Mouse (Mus musculus): ENCODE measurements around the gene Kat14.

The Kat14 gene

GRCm38 (mm10) chr2:144382624-144383138 lies 13.9 kb downstream of the Kat14 start:
- no peak for DNase-seq

- DNase-seq: no peak
Measured at GRCm38 (mm10) chr2:144386296-144386695, 17.5 kb downstream of the Kat14 start.

DNA sequence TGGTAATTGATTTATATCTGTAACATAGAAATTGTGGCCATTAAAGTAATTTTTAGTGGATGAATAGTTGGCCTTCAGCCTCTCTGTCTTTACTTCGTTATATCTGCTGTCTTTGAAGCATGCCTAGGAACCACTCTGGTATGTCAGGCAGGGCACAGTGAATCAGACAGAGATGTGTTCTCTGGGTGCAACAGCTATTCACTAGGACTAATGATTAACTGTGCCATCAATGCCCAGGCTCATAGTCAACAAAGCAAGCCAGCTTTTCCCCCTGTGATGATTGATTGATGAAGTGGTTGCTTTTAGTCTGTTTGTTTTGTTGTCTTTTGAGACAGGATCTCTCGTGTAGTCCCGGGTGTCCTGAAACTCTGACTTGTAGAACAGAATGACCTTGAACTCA lies 19.6 kb downstream of the Kat14 start:
- DNase-seq: no peak

DNA sequence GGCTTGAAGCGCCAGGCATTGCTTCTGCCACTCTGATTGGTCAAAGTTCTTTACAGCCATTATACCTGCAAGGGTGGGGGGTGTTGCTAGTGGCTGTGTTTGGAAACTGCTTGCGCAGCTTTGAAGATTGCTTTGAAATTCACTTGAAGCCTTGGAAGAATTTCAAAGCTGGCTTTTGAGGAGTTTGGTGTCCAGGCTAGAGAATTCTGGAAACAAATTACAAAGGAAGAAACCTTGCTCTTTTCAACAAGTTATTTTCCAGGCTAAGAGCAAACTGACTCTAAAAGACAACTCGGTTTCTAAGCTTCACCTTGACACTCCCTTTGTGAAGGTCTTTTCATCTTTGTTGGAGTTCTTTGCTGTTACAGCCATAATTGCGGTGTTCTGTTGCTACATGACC lies 30.7 kb downstream of the Kat14 start:
- DNase-seq: no peak

GRCm38 (mm10) chr2:144400659-144401058 lies 31.9 kb downstream of the Kat14 start:
- DNase-seq: no peak

DNA sequence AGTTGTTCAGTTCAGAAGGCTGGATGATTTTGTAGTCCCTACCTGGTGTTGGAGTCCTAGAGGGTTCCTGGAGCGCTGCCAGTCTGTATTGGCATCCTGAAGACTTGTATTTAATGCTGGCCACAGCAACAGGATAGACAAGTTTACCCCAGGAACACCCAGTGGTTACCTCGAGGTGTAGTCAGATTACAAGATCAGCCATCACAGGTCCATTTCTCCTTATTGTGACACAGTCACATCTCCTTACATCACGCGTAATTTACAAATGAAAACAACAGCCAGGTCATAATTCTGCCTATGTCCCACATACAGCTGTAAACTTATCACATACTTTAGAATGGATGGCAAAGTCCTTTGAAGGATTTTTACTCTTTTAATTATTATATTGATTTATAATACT lies 40.3 kb downstream of the Kat14 start:
- peak in 1 of 2 experiments; percentile 49 for DNase-seq

DNA sequence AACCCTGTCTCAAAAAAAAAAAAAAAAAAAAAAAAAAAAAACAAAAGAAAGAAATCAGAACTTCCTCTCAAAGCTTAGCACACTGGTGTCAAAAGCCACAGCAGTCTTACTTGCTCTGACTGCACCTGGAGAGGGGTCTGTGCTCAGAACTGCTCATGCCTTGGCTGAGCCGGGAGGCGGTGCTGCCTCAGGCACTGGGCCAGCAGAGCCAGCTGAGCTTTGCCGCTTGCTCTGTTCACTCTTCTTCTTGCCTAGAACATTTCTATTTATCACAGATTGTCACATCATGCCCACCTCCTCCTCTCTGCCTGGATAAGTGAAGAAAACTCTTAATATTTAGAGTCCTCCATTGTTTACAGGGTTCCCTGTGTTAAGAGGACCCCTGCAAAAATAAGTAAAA lies 41.8 kb downstream of the Kat14 start:
- DNase-seq: peak; percentile 33 to 68

- peak; percentile 27 to 37 for DNase-seq
Measured at GRCm38 (mm10) chr2:144414646-144415045, 45.9 kb downstream of the Kat14 start.

DNA sequence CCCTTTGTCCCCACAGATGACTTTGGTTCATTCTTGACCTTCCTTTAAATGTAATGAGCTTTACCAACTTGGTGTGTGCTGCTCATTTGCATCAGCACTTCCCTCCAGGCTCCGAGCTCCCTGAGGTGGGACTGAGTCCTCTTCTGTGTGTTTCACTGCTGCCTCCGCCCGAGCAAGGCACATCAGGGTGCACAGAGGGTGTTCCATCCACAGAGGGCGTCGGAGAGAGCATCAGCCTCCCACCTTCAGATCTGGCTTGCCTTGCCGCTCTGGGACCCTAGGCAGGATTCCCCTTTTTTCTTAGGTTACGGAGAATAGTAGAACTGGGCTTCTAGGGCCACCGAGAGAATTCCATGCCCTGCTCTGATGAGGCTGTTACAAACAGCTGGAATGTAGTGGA lies 48.1 kb downstream of the Kat14 start:
- no peak for DNase-seq

DNA sequence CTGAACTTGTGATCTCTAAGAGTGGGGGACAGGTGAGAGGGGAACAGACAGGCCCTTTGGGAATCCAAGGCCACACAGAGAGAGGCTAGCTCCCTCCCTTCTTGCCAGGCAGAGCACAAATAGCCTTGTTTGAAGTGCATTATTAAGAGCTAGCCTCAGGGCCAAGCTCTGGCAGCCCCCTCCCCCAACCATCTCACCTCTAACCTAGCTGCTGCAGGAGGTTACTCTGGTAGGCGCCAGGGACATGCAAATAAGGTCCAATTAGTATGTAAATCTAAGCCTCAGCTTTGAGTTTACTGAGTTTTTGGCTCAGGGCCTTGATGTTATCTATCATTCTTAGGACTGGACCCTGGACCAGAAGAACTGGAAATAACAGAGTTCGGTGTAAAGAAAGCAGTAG lies 49.3 kb downstream of the Kat14 start:
- DNase-seq: no peak

- no peak for DNase-seq
Measured at GRCm38 (mm10) chr2:144422094-144422675, 53.4 kb downstream of the Kat14 start.

DNA sequence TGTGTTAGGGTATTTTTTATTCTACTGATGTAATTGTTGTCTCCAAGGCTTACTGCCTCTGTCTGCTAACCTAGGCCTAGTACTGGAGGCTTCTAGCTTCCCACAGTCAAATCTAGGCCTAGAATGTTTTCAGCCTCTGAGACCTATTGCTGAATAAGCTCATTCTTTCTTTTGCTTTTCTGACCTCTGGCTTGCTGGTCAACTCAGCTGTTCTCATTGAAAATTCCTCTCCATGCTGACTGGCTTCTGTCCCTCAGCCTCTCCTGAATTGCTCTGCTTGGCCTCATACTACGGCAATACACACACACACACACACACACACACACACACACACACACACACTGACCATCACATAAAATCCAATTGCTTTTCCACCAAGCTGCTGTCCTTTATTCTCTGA lies 57.0 kb downstream of the Kat14 start:
- DNase-seq: no peak

DNA sequence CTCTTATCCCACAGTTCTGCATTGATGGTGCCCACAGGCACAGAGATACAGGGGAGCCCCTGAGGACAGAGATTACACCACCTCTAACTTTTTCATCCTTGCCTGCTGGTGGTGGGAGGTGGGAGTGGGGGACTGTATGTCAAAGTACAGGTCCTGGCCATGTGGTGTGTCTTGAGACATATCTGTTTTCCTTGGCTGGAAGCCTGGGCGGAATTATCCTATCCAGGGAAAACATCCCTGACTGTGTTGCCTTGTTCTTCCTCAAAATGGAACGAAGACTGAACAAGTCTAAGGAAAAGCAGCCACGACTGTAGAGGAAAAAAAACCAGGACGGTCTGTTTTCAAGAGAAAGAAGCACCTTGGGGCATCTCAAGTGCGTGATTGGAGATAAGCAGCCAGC lies 59.1 kb downstream of the Kat14 start:
- no peak for DNase-seq

DNA sequence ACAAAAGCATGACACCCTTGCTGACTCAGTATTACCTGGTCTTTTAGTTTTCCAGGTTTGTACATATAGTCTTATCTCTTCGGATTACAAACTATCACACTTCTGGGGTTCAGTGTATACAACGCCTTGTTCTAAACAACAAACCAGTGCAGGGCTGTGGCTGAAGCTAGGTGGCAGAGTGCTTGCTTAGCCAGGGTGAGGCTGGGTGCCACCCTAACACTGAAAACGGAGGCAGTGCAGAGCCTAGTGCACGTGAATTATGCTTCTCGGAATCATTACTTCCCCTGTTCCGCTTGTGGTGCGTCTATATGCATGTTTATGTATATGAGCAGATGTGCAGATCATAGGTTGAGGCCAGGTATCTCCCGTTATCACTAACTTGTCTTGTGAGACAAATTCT lies 59.9 kb downstream of the Kat14 start:
- no peak for DNase-seq

DNA sequence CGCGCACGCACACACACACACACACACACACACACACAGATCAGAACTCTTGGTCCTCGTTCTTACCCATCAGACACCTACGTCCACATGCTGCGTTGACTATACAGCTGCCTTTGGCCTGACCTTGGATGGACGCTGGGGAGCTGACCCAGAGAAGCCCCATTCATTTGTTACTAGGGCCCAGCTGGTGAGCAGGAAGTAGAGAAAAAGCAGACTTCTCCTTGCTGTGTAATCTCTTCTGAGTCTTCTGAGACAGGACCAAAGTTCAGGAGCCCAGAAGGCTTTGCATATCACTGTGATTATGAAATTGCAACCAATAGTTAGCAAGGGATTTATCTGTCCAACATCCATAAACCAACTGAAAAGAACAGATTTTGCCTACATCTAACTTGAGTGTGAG lies 60.4 kb downstream of the Kat14 start:
- DNase-seq: no peak

- no peak for DNase-seq
Measured at GRCm38 (mm10) chr2:144431286-144431825, 62.6 kb downstream of the Kat14 start.

DNA sequence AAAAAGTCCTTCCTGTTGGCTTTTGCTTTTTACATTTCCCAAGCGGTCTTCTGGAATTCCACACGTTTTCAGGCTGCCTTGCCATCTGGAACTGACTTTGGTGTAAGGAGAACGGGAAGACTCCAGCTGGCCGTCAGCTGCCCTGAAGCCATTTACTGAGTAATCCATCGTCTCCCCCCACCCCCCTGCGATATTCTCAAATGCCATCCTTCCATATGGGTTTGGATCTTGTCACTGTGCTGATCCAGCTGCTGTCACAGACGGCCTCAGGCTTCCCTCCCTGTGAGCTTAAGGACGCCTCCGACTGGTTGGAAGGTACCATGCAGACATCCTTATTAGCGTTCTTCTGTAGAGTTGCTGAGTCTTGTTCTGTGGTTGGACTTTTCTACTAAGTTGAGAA lies 66.9 kb downstream of the Kat14 start:
- DNase-seq: no peak

GRCm38 (mm10) chr2:144438424-144438823 lies 69.6 kb downstream of the Kat14 start:
- DNase-seq: no peak

GRCm38 (mm10) chr2:144439191-144439700 lies 70.5 kb downstream of the Kat14 start:
- DNase-seq: no peak

DNA sequence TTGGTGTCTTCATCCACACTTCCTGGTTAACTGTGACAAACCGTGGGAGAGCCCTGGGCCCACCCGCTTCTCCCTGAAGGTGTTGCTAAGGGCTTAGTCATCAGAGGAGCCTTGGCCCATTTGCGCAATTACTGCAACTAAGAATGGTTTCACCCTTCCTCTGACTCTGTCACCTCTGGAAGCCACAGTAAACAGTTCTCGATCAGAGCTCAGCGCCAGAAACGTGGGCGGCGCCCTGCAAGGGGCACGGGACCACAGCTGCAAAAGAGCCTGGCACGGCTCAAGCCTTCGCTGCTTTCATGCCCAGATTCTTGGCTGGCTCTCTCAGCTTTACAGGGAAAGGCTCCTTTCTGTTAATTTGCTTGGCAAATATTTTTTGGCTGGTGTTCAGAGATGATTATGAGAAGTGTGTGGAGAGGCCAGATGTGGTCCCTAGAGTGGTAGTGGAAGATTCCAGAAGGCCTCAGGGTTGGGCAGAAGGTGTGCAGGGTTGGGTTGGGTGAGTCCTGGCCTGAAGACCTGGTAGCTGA lies 72.7 kb downstream of the Kat14 start:
- no peak for DNase-seq

- DNase-seq: no peak
Measured at GRCm38 (mm10) chr2:144446360-144446999, 77.7 kb downstream of the Kat14 start.

GRCm38 (mm10) chr2:144450378-144450777 lies 81.6 kb downstream of the Kat14 start:
- DNase-seq: no peak

- DNase-seq: peak; percentile 74 to 85
Measured at GRCm38 (mm10) chr2:144452364-144453008, 83.7 kb downstream of the Kat14 start.

All from cerebellum, postnatal 25 days (tissue).